Mouse (Mus musculus): ENCODE results near the gene Trappc1. TPM values are rescaled to one million over a fixed set of nuclear protein-coding genes. Genes with fewer than 3 reads are reported as not detected.

Gene Trappc1
- total RNA-seq (2021), result 10 to 100 TPM; 37.7 to 46.4 TPM
- long read RNA-seq, experiment 1, transcript Trappc1-202 (4 exons, 759 nt), result major isoform, 16 of 35 reads
- long read RNA-seq, experiment 1, transcript Trappc1-203 (5 exons, 751 nt), result major isoform, 16 of 35 reads
- long read RNA-seq, experiment 1, partial matches to known transcripts, result 2 of 35 reads
- long read RNA-seq, experiment 1, other reads (novel, unspliced or antisense), result 1 of 35 reads
- long read RNA-seq, experiment 2, transcript Trappc1-202 (4 exons, 759 nt), result major isoform, 25 of 40 reads
- long read RNA-seq, experiment 2, transcript Trappc1-203 (5 exons, 751 nt), result minor isoform, 14 of 40 reads
- long read RNA-seq, experiment 2, partial matches to known transcripts, result 1 of 40 reads
- long read RNA-seq, experiment 2, other reads (novel, unspliced or antisense), result 0 of 40 reads

- DNase-seq, result peak; percentile 100
- H3K4me3 ChIP-seq, result peak within 1 kb of the TSS; percentile 87
- intact Hi-C loops (cut with DNase I), result loop anchor here (5.0 kb wide), 1 partner anchor 64 kb away; no protein-coding TSS in a partner anchor
- H3K27ac ChIP-seq, result peak within 1 kb of the TSS; percentile 94
- no peak for TF ChIP-seq CTCF (IDR thresholded peaks at IDR 0.05)
Measured at GRCm38 (mm10) chr11:69323667-69324111, at the start of gene Trappc1, which contains the start of gene Cntrob. Gene Trappc1 (plus strand): TSS chr11:69323980. Gene Cntrob (minus strand): TSS chr11:69323775.

GRCm38 (mm10) chr11:69275650-69276049, 48.1 kb upstream of the Trappc1 start:
- H3K4me3 ChIP-seq, result no peak overlapping the region
- no peak overlapping the region for H3K27ac ChIP-seq
- no peak for TF ChIP-seq CTCF (IDR thresholded peaks at IDR 0.05)
- intact Hi-C loops (cut with DNase I), result loop anchor here (5.0 kb wide), 1 partner anchor 37 kb away; no protein-coding TSS in a partner anchor
- DNase-seq, result no peak

DNA sequence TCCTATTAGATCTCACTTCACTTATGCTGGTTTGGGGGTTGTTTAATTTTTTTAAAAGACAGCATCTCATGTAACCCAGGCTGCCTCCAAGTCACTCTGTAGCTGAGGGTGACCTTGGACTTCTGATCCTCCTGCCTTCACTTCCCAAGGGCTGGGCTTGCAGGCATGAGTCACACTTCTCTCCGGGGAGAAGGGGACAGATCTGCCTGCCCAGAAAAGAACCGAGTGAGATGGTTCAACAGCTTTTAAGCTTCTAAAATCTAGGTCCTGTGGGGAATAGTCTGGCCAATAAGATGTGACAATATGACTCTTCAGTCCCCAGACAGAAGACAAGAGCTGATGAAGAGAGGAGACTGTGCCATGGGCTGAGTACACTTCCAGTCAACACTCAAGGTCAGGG, 47.7 kb upstream of the Trappc1 start:
- intact Hi-C loops (cut with DNase I), result loop anchor here (5.0 kb wide), 1 partner anchor 36 kb away; no protein-coding TSS in a partner anchor
- no peak for TF ChIP-seq CTCF (IDR thresholded peaks at IDR 0.05)
- H3K27ac ChIP-seq, result no peak overlapping the region
- H3K4me3 ChIP-seq, result no peak overlapping the region
- no peak for DNase-seq

DNA sequence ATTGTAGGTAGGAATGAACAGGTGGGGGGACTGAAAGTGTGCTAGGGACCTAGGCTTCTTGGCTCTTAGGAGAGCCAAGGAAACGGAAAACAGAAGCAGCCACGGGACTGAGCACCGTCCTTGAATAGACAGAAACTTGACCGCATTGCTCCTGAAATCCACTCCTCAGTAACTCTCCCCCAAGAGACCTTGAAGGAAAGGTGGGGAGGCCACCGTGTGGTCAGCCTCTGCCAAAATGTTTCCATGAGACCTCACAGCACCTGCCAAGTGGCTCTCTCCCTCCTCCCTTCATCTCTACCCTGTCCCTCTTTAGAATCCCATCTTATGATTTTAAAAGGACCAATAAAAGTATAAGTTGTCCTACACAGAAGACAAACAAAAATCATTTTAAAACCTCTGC, 46.5 kb upstream of the Trappc1 start:
- no peak for TF ChIP-seq CTCF (IDR thresholded peaks at IDR 0.05)
- Histone ChIP-seq H3K4me3 (no peak overlapping the region), H3K27ac (no peak overlapping the region)
- intact Hi-C loops (cut with DNase I), result loop anchor here (5.0 kb wide), 1 partner anchor 35 kb away; no protein-coding TSS in a partner anchor
- no peak for DNase-seq

DNA sequence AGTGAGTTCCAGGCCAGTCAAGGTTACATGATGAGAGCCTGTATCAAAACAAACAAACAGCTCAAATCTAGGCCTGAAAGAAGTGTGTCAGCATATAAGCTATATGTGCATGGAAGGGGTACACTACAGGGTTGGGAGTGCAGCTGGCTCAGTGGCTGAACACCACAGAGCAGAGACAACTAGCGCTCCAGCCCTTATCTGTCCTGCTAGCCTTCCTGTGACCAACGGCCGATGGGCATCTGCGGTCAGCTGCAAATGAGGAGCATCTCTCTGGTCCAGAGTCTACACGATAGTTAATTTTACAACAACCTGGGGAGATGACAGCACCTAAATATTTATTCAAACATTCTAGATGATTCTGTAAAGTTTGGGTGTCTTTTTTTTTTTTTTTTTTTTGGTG, 32.7 kb upstream of the Trappc1 start:
- Histone ChIP-seq H3K4me3 (no peak overlapping the region), H3K27ac (no peak overlapping the region)
- no peak for TF ChIP-seq CTCF (IDR thresholded peaks at IDR 0.05)
- intact Hi-C loops (cut with DNase I), result no loop called here
- DNase-seq, result no peak

GRCm38 (mm10) chr11:69295286-69295685, 28.5 kb upstream of the Trappc1 start:
- no peak overlapping the region; the same call in 1 of the 2 replicates for H3K27ac ChIP-seq
- peak; percentile 49 for DNase-seq
- no peak for TF ChIP-seq CTCF (IDR thresholded peaks at IDR 0.05)
- intact Hi-C loops (cut with DNase I), result no loop called here
- H3K4me3 ChIP-seq, result no peak overlapping the region

DNA sequence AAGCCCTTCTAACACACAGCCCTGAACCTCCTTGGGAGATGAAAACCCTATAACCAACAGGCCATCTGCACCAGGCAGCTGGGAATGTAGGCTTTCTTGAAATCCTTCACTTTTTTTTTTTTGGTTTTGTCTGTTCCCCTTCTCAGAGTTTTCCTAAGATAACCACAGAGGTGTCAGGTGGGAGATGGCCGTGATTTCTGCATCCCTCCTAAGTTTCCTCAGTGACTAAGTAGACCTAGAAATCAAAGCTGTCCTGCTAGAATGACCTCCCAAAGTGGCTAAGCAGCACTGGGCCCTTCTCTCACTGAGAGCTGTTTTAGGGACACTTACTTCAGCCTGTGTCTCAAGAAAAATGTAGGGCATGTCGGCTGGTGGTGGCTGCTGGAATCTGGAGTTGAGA, 26.0 kb upstream of the Trappc1 start:
- intact Hi-C loops (cut with DNase I), result no loop called here
- Histone ChIP-seq H3K4me3 (no peak overlapping the region), H3K27ac (no peak overlapping the region)
- no peak for DNase-seq
- TF ChIP-seq CTCF (IDR thresholded peaks at IDR 0.05), result no peak

DNA sequence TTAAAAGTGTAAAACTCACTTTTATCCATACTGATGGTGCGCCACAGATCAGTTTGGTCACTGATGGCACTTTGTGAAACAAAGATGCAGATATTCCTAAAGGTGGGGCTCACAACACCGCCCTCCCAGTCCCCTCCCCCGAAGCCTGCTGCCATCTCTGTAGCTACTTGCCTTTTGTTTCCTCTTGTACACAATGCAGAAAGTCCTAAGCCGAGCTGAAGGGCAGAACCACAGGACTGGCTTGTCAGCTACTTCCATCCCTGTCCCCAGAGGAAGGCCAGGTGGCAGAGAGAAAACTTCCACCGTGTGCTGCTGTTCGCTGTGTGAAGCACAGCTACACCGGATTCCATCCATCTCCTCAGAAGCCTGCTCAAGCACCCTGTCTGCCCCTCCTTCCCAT, 25.5 kb upstream of the Trappc1 start:
- DNase-seq, result no peak
- intact Hi-C loops (cut with DNase I), result no loop called here
- no peak overlapping the region for H3K27ac ChIP-seq
- no peak for TF ChIP-seq CTCF (IDR thresholded peaks at IDR 0.05)
- no peak overlapping the region for H3K4me3 ChIP-seq

DNA sequence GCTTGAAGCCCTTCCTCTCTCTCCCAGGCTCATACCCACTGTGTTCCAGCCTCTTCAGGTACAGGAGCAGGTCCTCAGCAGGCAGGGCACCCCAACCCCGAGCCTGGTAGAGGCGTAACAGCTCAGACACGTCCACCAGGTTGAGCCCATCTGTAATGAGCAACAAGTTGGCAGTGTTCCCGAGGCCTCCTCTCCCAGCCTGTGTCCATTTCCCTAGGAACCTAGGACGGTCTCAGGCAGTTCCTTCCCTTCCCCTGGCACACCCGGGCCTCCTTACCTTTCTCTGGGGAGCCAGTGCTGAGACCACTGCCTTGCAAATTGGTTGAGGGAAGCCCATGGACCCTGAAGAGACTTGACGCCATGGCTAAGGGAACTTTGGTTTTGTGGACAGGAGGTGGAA, 21.0 kb upstream of the Trappc1 start:
- no peak overlapping the region for H3K4me3 ChIP-seq
- no peak for DNase-seq
- intact Hi-C loops (cut with DNase I), result no loop called here
- H3K27ac ChIP-seq, result no peak overlapping the region
- no peak for TF ChIP-seq CTCF (IDR thresholded peaks at IDR 0.05)

DNA sequence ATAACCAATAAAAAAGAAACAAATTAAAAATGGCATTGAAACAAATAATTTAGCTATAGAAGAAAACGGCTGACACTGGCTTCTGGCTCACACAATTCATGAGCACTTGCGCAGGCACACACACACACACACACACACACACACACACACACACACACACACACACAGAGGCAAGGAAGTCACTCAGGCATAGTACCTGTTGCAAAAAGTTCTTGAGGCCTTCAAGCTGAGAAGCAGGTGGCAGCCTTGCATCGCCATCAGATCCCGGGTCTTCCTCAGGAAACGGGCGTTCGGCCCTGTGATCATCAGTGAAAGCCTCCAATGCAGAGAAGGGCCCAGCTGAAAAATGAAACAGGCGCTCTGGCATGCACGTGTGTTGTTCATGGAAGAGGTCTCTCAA, 18.5 kb upstream of the Trappc1 start:
- Histone ChIP-seq H3K27ac (no peak overlapping the region), H3K4me3 (no peak overlapping the region)
- no peak for DNase-seq
- TF ChIP-seq CTCF (IDR thresholded peaks at IDR 0.05), result no peak
- intact Hi-C loops (cut with DNase I), result no loop called here

DNA sequence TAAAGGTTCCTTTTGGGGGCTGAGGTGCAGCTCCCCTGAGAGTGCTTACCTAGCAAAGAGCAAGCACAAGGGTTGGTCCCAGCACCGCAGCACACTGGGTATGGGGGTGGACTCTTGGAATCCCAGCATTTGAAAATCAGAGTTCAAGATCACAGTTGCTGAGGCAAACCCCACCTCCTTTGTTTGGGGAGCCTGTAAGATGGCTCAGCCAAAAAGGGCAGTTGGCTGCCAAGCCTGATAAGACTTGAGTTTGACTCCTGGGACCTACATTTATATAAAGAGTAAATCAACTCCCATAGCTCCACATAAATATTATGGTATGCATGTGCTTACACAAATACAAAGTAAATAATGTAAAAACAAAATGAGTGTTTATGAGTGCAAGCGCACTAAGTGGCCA, 17.7 kb upstream of the Trappc1 start:
- DNase-seq, result no peak
- intact Hi-C loops (cut with DNase I), result no loop called here
- Histone ChIP-seq H3K27ac (no peak overlapping the region), H3K4me3 (no peak overlapping the region)
- no peak for TF ChIP-seq CTCF (IDR thresholded peaks at IDR 0.05)

- H3K27ac ChIP-seq, result no peak overlapping the region
- no peak for TF ChIP-seq CTCF (IDR thresholded peaks at IDR 0.05)
- DNase-seq, result peak; percentile 75
- intact Hi-C loops (cut with DNase I), result loop anchor here (5.0 kb wide), 1 partner anchor 34 kb away; no protein-coding TSS in a partner anchor
- H3K4me3 ChIP-seq, result no peak overlapping the region
Measured at GRCm38 (mm10) chr11:69311266-69311665, 12.5 kb upstream of the Trappc1 start.

- no peak for DNase-seq
- Histone ChIP-seq H3K27ac (no peak overlapping the region), H3K4me3 (no peak overlapping the region)
- intact Hi-C loops (cut with DNase I), result no loop called here
- no peak for TF ChIP-seq CTCF (IDR thresholded peaks at IDR 0.05)
Measured at GRCm38 (mm10) chr11:69316361-69316760, 7.4 kb upstream of the Trappc1 start.

Data from gastrocnemius, adult 2 months (tissue).